Mouse (Mus musculus) heart, postnatal 0 days (tissue): ENCODE data around the gene Ddx52.

Source experiments
- CTCF ChIP-seq: IDR thresholded peaks from 2 replicates; pipeline ENCODE4 v1.5.1; 2016; ENCODE audit warnings: antibody characterized with exemption, control low read depth, low read depth
- EP300 ChIP-seq: IDR thresholded peaks from 2 replicates; pipeline ENCODE4 v1.6.1; 2016; ENCODE audit warnings: antibody characterized with exemption, low read depth

DNA sequence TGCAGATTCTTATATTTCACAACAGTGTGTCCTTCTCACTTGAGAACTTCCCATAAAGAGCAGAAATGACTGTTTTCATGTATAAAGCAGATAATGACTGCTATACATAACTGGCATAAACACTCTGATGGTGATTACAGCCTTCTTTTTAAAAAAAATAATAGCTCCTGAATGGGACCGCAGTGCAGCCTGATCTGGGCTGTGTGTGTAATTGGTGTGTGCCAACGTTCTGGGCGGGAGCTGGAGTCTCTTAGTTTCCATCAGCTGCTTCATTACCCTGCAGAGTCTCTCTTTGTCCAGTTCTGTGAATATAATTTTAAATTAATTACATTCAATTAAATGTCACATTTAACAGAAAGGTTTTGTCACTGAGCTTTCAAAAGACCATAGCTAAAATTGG lies 57.1 kb downstream of the Ddx52 start:
- TF ChIP-seq EP300 (no peak), CTCF (no peak)
